Mouse (Mus musculus) CH12.LX (cell line): ENCODE measurements around the gene Blzf1. TPM values are rescaled to one million over a fixed set of nuclear protein-coding genes. Genes with fewer than 3 reads are reported as not detected.

Source experiments
- DNase-seq: peaks from one replicate; pipeline ENCODE4 v3.0.0-alpha.2; 2013; ENCODE audit errors: extremely low read depth
- H3K27ac ChIP-seq: 2 replicates; pipeline ENCODE4 v1.5.1; 2012; ENCODE audit warnings: low read depth, mild to moderate bottlenecking, control low read depth, moderate library complexity; ENCODE audit not compliant: insufficient read depth
- H3K27me3 ChIP-seq: replicated peaks from 2 replicates; pipeline ENCODE3; 2012; ENCODE audit warnings: inconsistent platforms
- H3K36me3 ChIP-seq, 2 experiments: replicated peaks in 1 of 2; 2 replicates each; pipeline versions ENCODE3 to v1.6.1; 2012; ENCODE audit warnings: inconsistent platforms in 1 of 2, low read length in 1 of 2, mild to moderate bottlenecking in 1 of 2, mixed read lengths in 1 of 2, moderate library complexity in 1 of 2; ENCODE audit not compliant: control insufficient read depth in 1 of 2, insufficient read depth in 1 of 2
- H3K4me1 ChIP-seq, 2 experiments: 2 replicates each; pipeline ENCODE4 v1.6.1; 2012; ENCODE audit warnings: inconsistent platforms in 1 of 2, moderate library complexity in 1 of 2; ENCODE audit not compliant: insufficient read depth in 2 of 2, control insufficient read depth in 1 of 2
- H3K4me2 ChIP-seq: 2 replicates; pipeline ENCODE4 v1.6.1; 2012; ENCODE audit warnings: low read depth, mild to moderate bottlenecking, control low read depth; ENCODE audit not compliant: poor library complexity, insufficient read depth, severe bottlenecking
- H3K4me3 ChIP-seq, 3 experiments: fragments of 150-350 bp in 1 of 3; sonication (generic) in 1 of 3; replicated peaks in 1 of 3; 2 replicates each; pipeline versions ENCODE3 to v1.5.1; 2011 to 2012; ENCODE audit warnings: low read depth in 2 of 3, low read length in 2 of 3, mild to moderate bottlenecking in 2 of 3, moderate library complexity in 2 of 3, control low read depth in 1 of 3, improper control_type of control experiment in 1 of 3, inconsistent platforms in 1 of 3, mixed read lengths in 1 of 3; ENCODE audit not compliant: poor library complexity in 1 of 3
- H3K79me2 ChIP-seq: replicated peaks from 2 replicates; pipeline ENCODE4 v1.6.1; 2012; ENCODE audit warnings: mild to moderate bottlenecking, moderate library complexity; ENCODE audit not compliant: control insufficient read depth, poor library complexity, insufficient read depth, severe bottlenecking; ENCODE audit errors: extremely low read depth
- H3K9ac ChIP-seq: 2 replicates; pipeline ENCODE4 v1.6.1; 2012; ENCODE audit warnings: low read depth, mild to moderate bottlenecking, control low read depth, moderate library complexity; ENCODE audit not compliant: insufficient read depth
- H3K9me3 ChIP-seq: replicated peaks from 2 replicates; pipeline ENCODE3; 2012; ENCODE audit warnings: low read length, inconsistent platforms, mixed read lengths
- BHLHE40 ChIP-seq: IDR thresholded peaks from 2 replicates; pipeline ENCODE4 v1.6.1; 2011; ENCODE audit warnings: mild to moderate bottlenecking, low read depth, low read length, improper control_type of control experiment
- CHD1 ChIP-seq: IDR thresholded peaks from 2 replicates; pipeline ENCODE4 v1.6.1; 2012; ENCODE audit warnings: low read depth, low read length, improper control_type of control experiment, inconsistent platforms
- CHD2 ChIP-seq: IDR thresholded peaks from 2 replicates; pipeline ENCODE4 v1.6.1; 2011; ENCODE audit warnings: low read length, improper control_type of control experiment
- E2F4 ChIP-seq: IDR thresholded peaks from 2 replicates; pipeline ENCODE4 v1.6.1; 2011; ENCODE audit warnings: low read depth, low read length, improper control_type of control experiment; ENCODE audit not compliant: insufficient replicate concordance
- ETS1 ChIP-seq: conservative IDR thresholded peaks from 2 replicates; pipeline ENCODE4 v1.6.1; 2012; ENCODE audit warnings: low read depth, mild to moderate bottlenecking, inconsistent platforms, low read length, improper control_type of control experiment, moderate library complexity
- JUN ChIP-seq: IDR thresholded peaks from 2 replicates; pipeline ENCODE4 v1.6.1; 2011; ENCODE audit warnings: low read depth, mild to moderate bottlenecking, low read length, improper control_type of control experiment, moderate library complexity; ENCODE audit not compliant: insufficient read depth
- KAT2A ChIP-seq: IDR thresholded peaks from 2 replicates; pipeline ENCODE4 v1.6.1; 2012; ENCODE audit warnings: low read length, improper control_type of control experiment, inconsistent platforms; ENCODE audit not compliant: insufficient replicate concordance
- MAFK ChIP-seq: IDR thresholded peaks from 2 replicates; pipeline ENCODE4 v1.6.1; 2011; ENCODE audit warnings: low read length, improper control_type of control experiment; ENCODE audit not compliant: insufficient replicate concordance
- MAZ ChIP-seq: IDR thresholded peaks from 2 replicates; pipeline ENCODE4 v1.6.1; 2012; ENCODE audit warnings: low read depth, mild to moderate bottlenecking, inconsistent platforms, low read length, improper control_type of control experiment, moderate library complexity
- MXI1 ChIP-seq: IDR thresholded peaks from 2 replicates; pipeline ENCODE4 v1.6.1; 2011; ENCODE audit warnings: mild to moderate bottlenecking, low read depth, low read length, improper control_type of control experiment
- MYC ChIP-seq: IDR thresholded peaks from 2 replicates; pipeline ENCODE4 v1.6.1; 2011; ENCODE audit warnings: low read depth, mild to moderate bottlenecking, improper control_type of control experiment, low read length
- NELFE ChIP-seq: IDR thresholded peaks from 2 replicates; pipeline ENCODE4 v1.6.1; 2011; ENCODE audit warnings: low read depth, low read length, improper control_type of control experiment
- POLR2A ChIP-seq: IDR thresholded peaks from 2 replicates; pipeline ENCODE4 v1.6.1; 2011; ENCODE audit warnings: low read depth, mild to moderate bottlenecking, improper control_type of control experiment, low read length
- POLR2AphosphoS2 ChIP-seq: IDR thresholded peaks from 2 replicates; pipeline ENCODE4 v1.6.1; 2011; ENCODE audit warnings: low read depth, low read length, improper control_type of control experiment
- RAD21 ChIP-seq: IDR thresholded peaks from 2 replicates; pipeline ENCODE4 v1.6.1; 2011; ENCODE audit warnings: low read depth, mild to moderate bottlenecking, low read length, improper control_type of control experiment, moderate library complexity
- RCOR1 ChIP-seq: conservative IDR thresholded peaks from 2 replicates; pipeline ENCODE4 v1.6.1; 2012; ENCODE audit warnings: low read depth, mild to moderate bottlenecking, inconsistent platforms, low read length, improper control_type of control experiment
- SIN3A ChIP-seq: IDR thresholded peaks from 2 replicates; pipeline ENCODE4 v1.6.1; 2012; ENCODE audit warnings: low read length, improper control_type of control experiment, inconsistent platforms
- SMC3 ChIP-seq: IDR thresholded peaks from 2 replicates; pipeline ENCODE4 v1.6.1; 2011; ENCODE audit warnings: low read depth, low read length, improper control_type of control experiment
- UBTF ChIP-seq: IDR thresholded peaks from 2 replicates; pipeline ENCODE4 v1.6.1; 2012; ENCODE audit warnings: low read depth, mild to moderate bottlenecking, inconsistent platforms, low read length, improper control_type of control experiment, moderate library complexity
- USF1 ChIP-seq: IDR thresholded peaks from 2 replicates; pipeline ENCODE4 v1.6.1; 2014; ENCODE audit warnings: low read depth, mild to moderate bottlenecking, inconsistent platforms, low read length, improper control_type of control experiment
- USF2 ChIP-seq: conservative IDR thresholded peaks from 2 replicates; pipeline ENCODE4 v1.6.1; 2011; ENCODE audit warnings: low read depth, low read length, improper control_type of control experiment
- ZKSCAN1 ChIP-seq: IDR thresholded peaks from 2 replicates; pipeline ENCODE4 v1.6.1; 2012; ENCODE audit warnings: low read depth, inconsistent platforms, low read length, improper control_type of control experiment, borderline replicate concordance
- ZNF384 ChIP-seq: IDR thresholded peaks from 2 replicates; pipeline ENCODE4 v1.6.1; 2012; ENCODE audit warnings: low read depth, low read length, improper control_type of control experiment, inconsistent platforms
- dilution Hi-C: fragments of 300-500 bp; cut with MboI; formaldehyde crosslinking; loops from 2 replicates; pipeline ENCODE4 v1.14.3; 2020; ENCODE audit warnings: low sequenced_read_pairs; ENCODE audit not compliant: extremely low pct_unique_long_range_greater_than_20kb, extremely low pct_ligation_motif_present
- in situ Hi-C: fragments of 300-500 bp; cut with MboI; formaldehyde crosslinking; loops from 3 replicates; pipeline ENCODE4 v1.14.3; 2019; ENCODE audit warnings: low sequenced_read_pairs, low pct_ligation_motif_present, low pct_unique_long_range_greater_than_20kb, mixed read lengths
- polyA plus RNA-seq: library from polyadenylated mRNA; unstranded; fragments of >175 nt; gene quantifications from 2 replicates; pipeline ENCODE4 v1.2.1, GENCODE M21; 2012; ENCODE audit warnings: low read depth; ENCODE audit not compliant: insufficient read length
- total RNA-seq, 2 experiments: library from RNA; depleted of rRNA; stranded (reverse); fragments of 300-350 nt in 1 of 2; fragments of >200 nt in 1 of 2; gene quantifications; 2 replicates each; pipeline ENCODE4 v1.2.3; 2012 to 2014

The Blzf1 gene
- total and polyA plus RNA-seq, 3 experiments: 13.7 to 22.2 (median 18.8) TPM

DNA sequence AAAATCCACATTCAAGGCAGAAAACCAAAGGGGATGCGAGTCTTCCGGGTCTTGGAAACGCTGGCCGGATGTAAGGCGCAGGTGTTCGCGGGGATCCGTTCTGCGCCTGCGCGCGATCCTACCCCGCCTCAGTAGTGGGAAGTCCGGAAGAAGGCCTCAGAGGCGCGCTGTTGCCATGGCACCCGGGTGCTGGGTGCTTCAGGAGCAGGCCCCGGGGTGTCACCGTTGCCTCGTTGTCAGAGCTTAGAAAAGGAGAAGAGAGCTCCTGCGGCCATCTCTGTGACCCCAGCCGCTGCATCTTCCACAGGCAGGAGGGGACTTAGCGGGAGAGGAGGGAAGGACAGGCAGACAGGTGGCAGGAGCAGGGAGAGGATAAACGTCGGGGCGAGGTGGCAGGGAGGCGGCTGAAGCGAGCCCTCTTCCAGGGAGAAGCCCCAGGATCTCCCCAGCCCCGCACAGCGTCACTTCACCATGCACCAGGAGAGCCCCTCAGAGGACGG lies 31.8 kb downstream of the Blzf1 start, which contains the start of gene Ccdc181 (continued):
- TF ChIP-seq ZNF384 (no peak), MAFK (no peak), BHLHE40 (no peak), SMC3 (no peak), RCOR1 (no peak), ZKSCAN1 (no peak), POLR2A (peak; percentile 71), USF2 (no peak), MYC (0 out of 2 replicates have a peak, but pooled peaks have one; percentile 43), JUN (no peak)

DNA sequence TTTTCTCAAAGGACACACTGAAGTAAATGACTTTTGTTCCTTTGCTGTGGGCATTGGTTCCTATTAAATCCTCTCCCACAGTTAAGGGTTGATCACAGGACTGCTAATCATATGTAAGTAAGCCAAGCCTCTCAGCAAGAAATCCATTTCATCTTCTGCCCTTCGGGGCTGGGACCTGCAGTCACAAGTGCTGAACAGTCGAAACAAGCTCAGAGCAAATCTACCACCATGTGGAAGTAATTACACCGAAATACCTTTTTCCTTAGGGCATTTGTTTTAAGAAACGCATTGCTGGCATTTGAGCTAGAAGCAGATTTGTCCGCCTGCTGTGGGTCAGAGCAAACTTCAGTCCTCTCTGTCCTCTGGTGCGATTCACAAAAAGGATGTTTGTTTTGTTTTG lies 33.6 kb downstream of the Blzf1 start:
- dilution Hi-C loops: no loop called here
- Histone ChIP-seq H3K4me2 (no peak overlapping the region), H3K79me2 (0 out of 2 replicates have a peak, but pooled peaks cover 2% of the 10 kb centered on the region), H3K27ac (no peak overlapping the region), H3K4me1 (no peaks in the 10 kb centered on the region; a peak in 1 of 4 replicates), H3K27me3 (no peaks in the 10 kb centered on the region), H3K4me3 (no peak overlapping the region), H3K9ac (no peak overlapping the region), H3K9me3 (no peaks in the 10 kb centered on the region), H3K36me3 (no peaks in the 10 kb centered on the region)
- in situ Hi-C loops: no loop called here
- DNase-seq: no peak
- TF ChIP-seq MAZ (no peak), CHD1 (no peak), RCOR1 (no peak), MAFK (no peak), CHD2 (no peak), USF1 (no peak), POLR2AphosphoS2 (no peak), RAD21 (no peak), ETS1 (no peak)

DNA sequence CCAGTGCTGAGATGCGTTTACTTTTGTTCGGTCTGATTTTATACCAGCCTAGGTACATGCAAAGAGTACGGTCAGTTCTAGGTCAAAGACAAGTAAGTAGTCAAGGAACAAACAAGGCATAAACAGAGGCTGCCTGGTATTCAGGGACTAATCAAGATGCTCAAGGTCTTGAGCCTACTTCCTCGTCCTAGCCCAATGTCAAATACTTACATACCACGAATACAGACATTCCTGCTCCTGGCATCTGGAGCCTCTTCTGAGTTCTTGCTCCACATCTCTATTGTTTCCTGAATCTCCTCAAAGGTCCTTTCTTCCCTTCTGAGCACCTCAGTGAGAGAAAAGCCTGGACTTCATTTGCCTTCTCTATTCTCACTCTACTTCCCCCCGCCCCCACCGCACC lies 36.3 kb downstream of the Blzf1 start:
- H3K9me3 ChIP-seq: no peaks in the 10 kb centered on the region
- in situ Hi-C loops (no loop called here), dilution Hi-C loops (no loop called here)
- DNase-seq: no peak
- TF ChIP-seq MYC (no peak), KAT2A (no peak), USF2 (no peak), MXI1 (no peak), MAZ (no peak), RAD21 (no peak), ETS1 (no peak), USF1 (no peak), SIN3A (no peak), POLR2AphosphoS2 (no peak), UBTF (no peak), NELFE (no peak), E2F4 (no peak), CHD1 (no peak)
- no peak overlapping the region for H3K4me3 ChIP-seq
- H3K27ac ChIP-seq: no peak overlapping the region
- H3K27me3 ChIP-seq: no peaks in the 10 kb centered on the region
- no peaks in the 10 kb centered on the region for H3K79me2 ChIP-seq
- H3K9ac ChIP-seq: no peak overlapping the region
- peaks cover 0 to 3% of the 10 kb centered on the region in 2 experiments for H3K36me3 ChIP-seq
- H3K4me1 ChIP-seq: no peaks in the 10 kb centered on the region; a peak in 1 of 4 replicates
- no peak overlapping the region for H3K4me2 ChIP-seq
